Mouse (Mus musculus) regulatory T cell (primary cell): ENCODE measurements at regions not wholly inside any gene's neighbourhood (a gene's known extent, or its start where the extent isn't known, plus 50 kb on each side); places are given as distances from the start of the nearest gene placed in this dataset.

ENCODE experiments used
- in situ Hi-C: fragments of 300-600 bp; cut with MboI, MseI; formaldehyde crosslinking; loops from one replicate; pipeline ENCODE4 v1.15.1; 2025; ENCODE audit warnings: high pct_unique_total_duplicates

- in situ Hi-C loops = no loop called here
Observed at GRCm38 (mm10) chr13:51016209-51016608, 84.5 kb upstream of the Spin1 start.

- in situ Hi-C loops = no loop called here
Observed at GRCm38 (mm10) chr13:51016956-51017703, 83.5 kb upstream of the Spin1 start.

- in situ Hi-C loops = no loop called here
Observed at GRCm38 (mm10) chr13:51017727-51018321, 82.9 kb upstream of the Spin1 start.

- in situ Hi-C loops = no loop called here
Observed at GRCm38 (mm10) chr13:51018366-51018765, 82.3 kb upstream of the Spin1 start.

- in situ Hi-C loops = no loop called here
Observed at GRCm38 (mm10) chr13:51022401-51023250, 78.1 kb upstream of the Spin1 start.

GRCm38 (mm10) chr13:51023271-51023670, 77.4 kb upstream of the Spin1 start:
- in situ Hi-C loops = no loop called here

- in situ Hi-C loops = no loop called here
Observed at GRCm38 (mm10) chr13:51026311-51026918, 74.3 kb upstream of the Spin1 start.

GRCm38 (mm10) chr13:51037850-51038450, 62.7 kb upstream of the Spin1 start:
- in situ Hi-C loops = no loop called here

GRCm38 (mm10) chr13:51038955-51039354, 61.7 kb upstream of the Spin1 start:
- in situ Hi-C loops = no loop called here

- in situ Hi-C loops = no loop called here
Observed at GRCm38 (mm10) chr13:51041121-51041520, 59.6 kb upstream of the Spin1 start.

GRCm38 (mm10) chr13:51042881-51043402, 57.7 kb upstream of the Spin1 start:
- in situ Hi-C loops = no loop called here
